Mouse (Mus musculus) liver, postnatal 0 days (tissue): ENCODE measurements around the gene Lgr6. TPM values are rescaled to one million over a fixed set of nuclear protein-coding genes. Genes with fewer than 3 reads are reported as not detected.

Experiments used
- ATAC-seq: fragments of 200-750 bp; cut with Nextera tagmentation; 2 replicates; pipeline ENCODE4 v1.8.0; 2017; ENCODE audit warnings: mild to moderate bottlenecking, moderate library complexity
- DNase-seq: peaks from one replicate; pipeline ENCODE4 v3.0.0-alpha.2; 2016
- H3K27ac ChIP-seq: fragments of 300-500 bp; sonication (generic); 2 replicates; pipeline ENCODE4 v1.5.1; 2014; ENCODE audit warnings: antibody characterized with exemption, moderate library complexity, mild to moderate bottlenecking, low read depth
- H3K27me3 ChIP-seq: fragments of 300-500 bp; sonication (generic); 2 replicates; pipeline ENCODE4 v1.6.1; 2014; ENCODE audit warnings: low read length, control low read depth, mixed read lengths; ENCODE audit not compliant: insufficient read depth
- H3K36me3 ChIP-seq: fragments of 300-500 bp; sonication (generic); replicated peaks from 2 replicates; pipeline ENCODE4 v1.6.1; 2014; ENCODE audit warnings: mild to moderate bottlenecking, control low read depth, low read length, moderate library complexity, mixed read lengths; ENCODE audit not compliant: insufficient read depth
- H3K4me1 ChIP-seq: fragments of 300-500 bp; sonication (generic); 2 replicates; pipeline ENCODE4 v1.6.1; 2014; ENCODE audit warnings: antibody characterized with exemption, mild to moderate bottlenecking, control low read depth; ENCODE audit not compliant: insufficient read depth
- H3K4me2 ChIP-seq: fragments of 300-500 bp; sonication (generic); 2 replicates; pipeline ENCODE4 v1.6.1; 2014; ENCODE audit warnings: low read depth, mild to moderate bottlenecking, low read length, moderate library complexity, mixed read lengths
- H3K4me3 ChIP-seq: fragments of 300-500 bp; sonication (generic); 2 replicates; pipeline ENCODE4 v1.5.1; 2014; ENCODE audit warnings: low read depth, low read length
- H3K9ac ChIP-seq: fragments of 300-500 bp; sonication (generic); replicated peaks from 2 replicates; pipeline ENCODE4 v1.6.1; 2014; ENCODE audit warnings: mild to moderate bottlenecking, moderate library complexity
- H3K9me3 ChIP-seq: fragments of 300-500 bp; sonication (generic); 2 replicates; pipeline ENCODE4 v1.6.1; 2016; ENCODE audit warnings: mild to moderate bottlenecking, control low read depth, low read length, mixed read lengths
- CTCF ChIP-seq: sonication (generic); IDR thresholded peaks from 2 replicates; pipeline ENCODE4 v1.5.1; 2016; ENCODE audit warnings: antibody characterized with exemption, low read depth
- EP300 ChIP-seq: IDR thresholded peaks from 2 replicates; pipeline ENCODE4 v1.6.1; 2016; ENCODE audit warnings: antibody characterized with exemption, low read depth, mild to moderate bottlenecking
- WGBS: fragments of 180-500 bp; shearing (Covaris S2); extraction: QIAGEN DNeasy Blood & Tissue Kit; methylation state at CpG from one replicate; pipeline ENCODE4 v1.1.7; 2014; ENCODE audit not compliant: insufficient replicate concordance; 5-methylcytosine and 5-hydroxymethylcytosine counted together
- polyA plus RNA-seq: library from polyadenylated mRNA; unstranded; fragments of >200 nt; fragmentation: Nextera tagmentation; extraction: Ambion mirVana; gene quantifications from 2 replicates; pipeline ENCODE4 v1.2.1, GENCODE M21; 2015

Gene Lgr6
- polyA plus RNA-seq, 1 experiment from 2014 or later, result 0.32 TPM

DNA sequence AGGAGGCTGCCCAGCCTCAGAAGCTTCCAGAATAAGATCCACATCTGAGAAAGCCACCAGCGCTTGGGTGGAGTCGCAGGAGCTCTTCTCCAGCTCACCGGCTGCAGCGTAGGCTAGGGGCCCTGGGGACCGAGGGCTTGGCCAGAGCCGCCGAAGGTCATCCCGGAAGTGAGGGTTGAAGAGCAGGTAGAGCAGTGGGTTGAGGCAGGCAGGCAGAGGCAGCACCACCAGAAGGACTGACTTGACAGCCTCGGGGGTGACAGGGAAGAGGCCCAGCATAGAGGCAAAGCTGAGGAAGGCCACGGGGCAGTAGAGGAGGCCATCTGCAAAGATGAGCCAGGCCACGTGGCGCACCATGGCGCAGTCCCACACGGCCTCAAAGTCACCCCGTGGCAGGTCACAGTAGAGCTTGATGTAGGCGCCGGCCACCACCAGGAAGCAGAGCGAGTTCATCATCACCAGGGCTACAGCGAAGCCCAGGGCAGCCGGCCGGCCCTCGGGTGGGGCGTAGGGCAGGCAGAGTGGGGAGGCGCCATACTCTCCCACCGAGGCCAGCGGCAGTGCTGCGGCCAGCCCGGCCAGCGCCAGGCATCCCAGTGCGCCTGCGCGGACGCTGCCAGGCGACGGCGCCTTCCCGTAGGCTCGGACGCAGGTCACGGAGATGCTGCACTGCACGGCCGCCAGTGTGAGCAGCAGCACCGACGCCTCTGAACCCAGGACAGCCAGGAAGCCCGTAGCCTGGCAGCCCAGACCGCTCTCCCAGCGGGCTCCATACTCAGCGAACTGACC lies 117.7 kb downstream of the Lgr6 start:
- Histone ChIP-seq H3K4me2 (peak overlapping the region; percentile 64), H3K9me3 (no peaks in the 10 kb centered on the region), H3K4me1 (peaks cover 5% of the 10 kb centered on the region), H3K27ac (no peak overlapping the region), H3K9ac (peak overlapping the region; percentile 18; the same call in 1 of the 2 replicates), H3K4me3 (peak overlapping the region; percentile 33), H3K36me3 (no peaks in the 10 kb centered on the region), H3K27me3 (peaks cover 20% of the 10 kb centered on the region)
- TF ChIP-seq CTCF (no peak), EP300 (no peak)
- 28% methylated on average over 47 of the region's 48 CpGs for WGBS
- 0 out of 2 replicates have a peak, but pooled peaks have one; percentile 21 for ATAC-seq
- peak; percentile 45 for DNase-seq

GRCm38 (mm10) chr1:134972920-134973319 lies 132.2 kb downstream of the Lgr6 start:
- Histone ChIP-seq H3K4me2 (no peak overlapping the region), H3K9me3 (no peaks in the 10 kb centered on the region), H3K27ac (no peak overlapping the region), H3K4me1 (no peaks in the 10 kb centered on the region), H3K27me3 (no peaks in the 10 kb centered on the region), H3K9ac (no peak overlapping the region), H3K4me3 (no peak overlapping the region), H3K36me3 (peaks cover 20% of the 10 kb centered on the region)
- ATAC-seq, result no peak
- DNase-seq, result no peak
- TF ChIP-seq CTCF (peak; percentile 30; the same call in 1 of the 2 replicates), EP300 (no peak)
- 82% methylated on average over 1 of the region's 1 CpGs for whole genome bisulfite sequencing

GRCm38 (mm10) chr1:134965430-134965829 lies 139.6 kb downstream of the Lgr6 start:
- H3K4me1 ChIP-seq, result peaks cover 16% of the 10 kb centered on the region
- H3K4me2 ChIP-seq, result no peak overlapping the region
- no peak overlapping the region for H3K27ac ChIP-seq
- no peaks in the 10 kb centered on the region for H3K9me3 ChIP-seq
- TF ChIP-seq CTCF (no peak), EP300 (no peak)
- H3K36me3 ChIP-seq, result peaks cover 5% of the 10 kb centered on the region
- ATAC-seq, result no peak
- H3K27me3 ChIP-seq, result no peaks in the 10 kb centered on the region
- no peak overlapping the region for H3K4me3 ChIP-seq
- DNase-seq, result no peak
- no peak overlapping the region for H3K9ac ChIP-seq
- 94% methylated on average over 2 of the region's 2 CpGs for WGBS

GRCm38 (mm10) chr1:134962821-134963220 lies 142.3 kb downstream of the Lgr6 start:
- Histone ChIP-seq H3K4me3 (peak overlapping the region; percentile 85), H3K36me3 (no peaks in the 10 kb centered on the region), H3K4me1 (peaks cover 16% of the 10 kb centered on the region), H3K4me2 (peak overlapping the region; percentile 77), H3K27ac (peak overlapping the region; percentile 72), H3K27me3 (no peaks in the 10 kb centered on the region), H3K9me3 (no peaks in the 10 kb centered on the region), H3K9ac (peak overlapping the region; percentile 81)
- WGBS, result 3% methylated on average over 11 of the region's 11 CpGs
- TF ChIP-seq EP300 (no peak), CTCF (peak; percentile 59)
- DNase-seq (peak; percentile 34), ATAC-seq (peak; percentile 64)

GRCm38 (mm10) chr1:134962053-134962803 lies 142.8 kb downstream of the Lgr6 start, which contains the start of gene Ube2t:
Gene Ube2t, plus strand, starts transcription at chr1:134962565.
- WGBS, result 1% methylated on average over 50 of the region's 50 CpGs
- Histone ChIP-seq H3K4me2 (peak within 1 kb of the TSS; percentile 77), H3K9me3 (no peaks in the 10 kb centered on the region), H3K27ac (peak within 1 kb of the TSS; percentile 72), H3K4me1 (peaks cover 16% of the 10 kb centered on the region), H3K4me3 (peak within 1 kb of the TSS; percentile 85), H3K9ac (peak within 1 kb of the TSS; percentile 81), H3K27me3 (no peaks in the 10 kb centered on the region), H3K36me3 (no peaks in the 10 kb centered on the region)
- peak; percentile 38; the same call in 1 of the 2 replicates for TF ChIP-seq EP300
- peak; percentile 5; the same call in 1 of the 2 replicates for TF ChIP-seq CTCF
- peak; percentile 100 for ATAC-seq
- peak; percentile 97 for DNase-seq

- 59% methylated on average over 7 of the region's 7 CpGs for WGBS
- H3K9ac ChIP-seq, result no peak overlapping the region
- H3K27ac ChIP-seq, result no peak overlapping the region
- no peak for ATAC-seq
- no peak for DNase-seq
- H3K36me3 ChIP-seq, result no peaks in the 10 kb centered on the region
- peaks cover 16% of the 10 kb centered on the region for H3K4me1 ChIP-seq
- no peaks in the 10 kb centered on the region for H3K27me3 ChIP-seq
- no peak overlapping the region for H3K4me3 ChIP-seq
- no peak for TF ChIP-seq EP300
- peak; percentile 50 for TF ChIP-seq CTCF
- no peaks in the 10 kb centered on the region for H3K9me3 ChIP-seq
- H3K4me2 ChIP-seq, result no peak overlapping the region
Measured at GRCm38 (mm10) chr1:134960634-134961033, 144.4 kb downstream of the Lgr6 start.
